Mouse (Mus musculus) liver, embryonic 11.5 days (tissue): ENCODE results near the gene Trib3. TPM values are rescaled to one million over a fixed set of nuclear protein-coding genes. Genes with fewer than 3 reads are reported as not detected.

ENCODE experiments used
- ATAC-seq: fragments of 200-750 bp; cut with Nextera tagmentation; replicated peaks from 2 replicates; pipeline ENCODE4 v1.8.0; 2017; ENCODE audit warnings: moderate number of reproducible peaks, mild to moderate bottlenecking, moderate TSS enrichment, moderate library complexity; ENCODE audit not compliant: low FRiP score
- DNase-seq: peaks from one replicate; pipeline ENCODE4 v3.0.0-alpha.2; 2017; ENCODE audit warnings: low spot score
- H3K27ac ChIP-seq: fragments of 300-500 bp; sonication (generic); 2 replicates; pipeline ENCODE4 v1.5.1; 2014; ENCODE audit warnings: mild to moderate bottlenecking, low read depth, low read length, control low read depth
- H3K27me3 ChIP-seq: fragments of 300-500 bp; sonication (generic); replicated peaks from 2 replicates; pipeline ENCODE4 v1.6.1; 2014; ENCODE audit warnings: low read length, mixed read lengths; ENCODE audit not compliant: control insufficient read depth, insufficient read depth
- H3K36me3 ChIP-seq: fragments of 300-500 bp; sonication (generic); 2 replicates; pipeline ENCODE4 v1.6.1; 2014; ENCODE audit warnings: mild to moderate bottlenecking, low read length, moderate library complexity, mixed read lengths; ENCODE audit not compliant: control insufficient read depth, insufficient read depth
- H3K4me1 ChIP-seq: fragments of 300-500 bp; sonication (generic); replicated peaks from 2 replicates; pipeline ENCODE4 v1.6.1; 2014; ENCODE audit warnings: low read length, mixed read lengths; ENCODE audit not compliant: control insufficient read depth, insufficient read depth
- H3K4me2 ChIP-seq: fragments of 300-500 bp; sonication (generic); 2 replicates; pipeline ENCODE4 v1.6.1; 2014; ENCODE audit warnings: mild to moderate bottlenecking, control low read depth, moderate library complexity
- H3K4me3 ChIP-seq: fragments of 300-500 bp; sonication (generic); 2 replicates; pipeline ENCODE4 v1.5.1; 2014; ENCODE audit warnings: low read depth, low read length, control low read depth
- H3K9ac ChIP-seq: fragments of 300-500 bp; sonication (generic); 2 replicates; pipeline ENCODE4 v1.6.1; 2014; ENCODE audit warnings: low read depth, low read length, control low read depth
- H3K9me3 ChIP-seq: fragments of 300-500 bp; sonication (generic); 2 replicates; pipeline ENCODE4 v1.6.1; 2016; ENCODE audit warnings: low read length, inconsistent platforms, mixed read lengths; ENCODE audit not compliant: control insufficient read depth
- whole genome bisulfite sequencing: fragments of 180-500 bp; shearing (Covaris S2); extraction: QIAGEN DNeasy Blood & Tissue Kit; methylation state at CpG from one replicate; pipeline ENCODE4 v1.1.7; 2014; 5-methylcytosine and 5-hydroxymethylcytosine counted together
- polyA plus RNA-seq: library from polyadenylated mRNA; unstranded; fragments of >200 nt; fragmentation: Nextera tagmentation; extraction: Ambion mirVana; gene quantifications from 2 replicates; pipeline ENCODE4 v1.2.1, GENCODE M21; 2014

Gene Trib3
- polyA plus RNA-seq, 1 experiment from 2014 or later, result 18.1 TPM

DNA sequence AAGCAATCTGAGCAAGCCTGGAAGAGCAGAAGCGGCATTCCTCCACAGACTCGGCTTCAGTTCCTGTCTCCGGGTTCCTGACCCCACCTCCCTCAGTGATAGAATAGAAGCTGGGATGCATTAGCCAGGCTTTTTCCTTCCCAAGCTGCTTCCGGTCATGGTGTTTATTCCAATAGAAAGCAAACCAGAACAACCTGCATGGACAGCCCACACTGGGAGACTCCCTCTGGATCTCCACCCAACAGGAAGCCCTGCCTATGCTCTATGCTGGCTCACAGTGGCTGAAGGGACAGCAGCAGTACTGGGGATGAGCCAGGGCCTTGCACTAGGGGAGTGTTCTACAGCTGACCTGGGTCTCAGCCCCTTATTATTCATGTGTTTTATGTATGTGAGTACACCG lies 15.9 kb downstream of the Trib3 start:
- H3K4me3 ChIP-seq, result no peak overlapping the region
- H3K36me3 ChIP-seq, result peaks cover 27% of the 10 kb centered on the region
- H3K4me1 ChIP-seq, result peaks cover 15% of the 10 kb centered on the region; the same call in 1 of the 2 replicates
- H3K9ac ChIP-seq, result no peak overlapping the region
- no peaks in the 10 kb centered on the region for H3K9me3 ChIP-seq
- ATAC-seq (no peak), DNase-seq (no peak)
- no peaks in the 10 kb centered on the region for H3K27me3 ChIP-seq
- WGBS, result 79% methylated on average over 5 of the region's 5 CpGs
- no peak overlapping the region for H3K4me2 ChIP-seq
- no peak overlapping the region for H3K27ac ChIP-seq

DNA sequence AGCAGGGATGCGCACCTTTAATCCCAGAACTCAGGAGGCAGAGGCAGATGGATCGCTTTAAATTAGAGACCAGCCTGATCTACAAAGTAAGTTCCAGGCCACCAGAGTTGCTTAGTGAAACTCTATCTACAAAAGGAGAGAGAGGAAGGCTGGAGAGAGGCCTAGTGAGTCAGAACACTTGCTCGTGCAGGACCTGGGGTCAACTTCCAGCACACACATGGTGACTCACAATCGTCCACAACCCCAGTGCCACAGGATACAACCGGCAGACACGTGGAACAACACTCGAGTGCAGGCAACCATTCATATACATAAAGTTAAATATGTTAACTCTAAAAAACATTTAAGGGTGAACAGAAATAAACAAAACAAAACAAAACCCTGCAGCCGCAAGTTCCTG lies 17.2 kb downstream of the Trib3 start:
- H3K4me1 ChIP-seq, result peaks cover 15% of the 10 kb centered on the region; the same call in 1 of the 2 replicates
- no peak for DNase-seq
- no peak overlapping the region for H3K9ac ChIP-seq
- H3K27ac ChIP-seq, result no peak overlapping the region
- peaks cover 38% of the 10 kb centered on the region for H3K36me3 ChIP-seq
- no peak for ATAC-seq
- H3K27me3 ChIP-seq, result no peaks in the 10 kb centered on the region
- H3K4me3 ChIP-seq, result no peak overlapping the region
- WGBS, result 92% methylated on average over 8 of the region's 8 CpGs
- H3K9me3 ChIP-seq, result no peaks in the 10 kb centered on the region
- no peak overlapping the region for H3K4me2 ChIP-seq

DNA sequence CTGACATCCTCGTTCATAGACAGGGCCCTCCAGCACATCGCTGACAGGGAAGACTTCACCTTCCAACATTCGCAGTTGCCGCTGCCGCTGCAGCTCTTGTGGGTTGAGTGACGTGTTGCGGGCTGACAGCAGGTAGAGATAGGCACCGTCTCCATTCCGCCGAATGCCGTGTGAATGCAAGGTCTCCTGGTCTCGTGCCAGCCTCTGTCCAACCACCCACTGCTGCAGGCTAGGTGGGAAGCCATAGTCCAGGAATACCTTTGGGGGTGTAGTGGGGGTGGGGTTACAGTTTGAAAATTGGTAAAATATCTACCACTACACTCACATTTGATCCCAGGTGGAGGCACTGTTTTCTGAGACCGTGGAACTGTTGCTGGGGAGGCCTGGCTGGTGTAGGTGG lies 17.7 kb downstream of the Trib3 start:
- Histone ChIP-seq H3K36me3 (peaks cover 42% of the 10 kb centered on the region), H3K9me3 (no peaks in the 10 kb centered on the region), H3K27me3 (no peaks in the 10 kb centered on the region), H3K27ac (no peak overlapping the region), H3K4me1 (peaks cover 11% of the 10 kb centered on the region; the same call in 1 of the 2 replicates), H3K4me3 (no peak overlapping the region), H3K9ac (no peak overlapping the region), H3K4me2 (no peak overlapping the region)
- 90% methylated on average over 13 of the region's 13 CpGs for WGBS
- DNase-seq (no peak), ATAC-seq (no peak)

- no peak overlapping the region for H3K4me2 ChIP-seq
- ATAC-seq (no peak), DNase-seq (no peak)
- no peaks in the 10 kb centered on the region for H3K9me3 ChIP-seq
- H3K36me3 ChIP-seq, result peaks cover 44% of the 10 kb centered on the region
- H3K27ac ChIP-seq, result no peak overlapping the region
- WGBS, result 86% methylated on average over 3 of the region's 3 CpGs
- 0 out of 2 replicates have a peak, but pooled peaks cover 3% of the 10 kb centered on the region for H3K4me1 ChIP-seq
- H3K9ac ChIP-seq, result no peak overlapping the region
- no peaks in the 10 kb centered on the region for H3K27me3 ChIP-seq
- H3K4me3 ChIP-seq, result no peak overlapping the region
These were observed 19.0 kb downstream of the Trib3 start for GRCm38 (mm10) chr2:152324842-152325241.

GRCm38 (mm10) chr2:152323971-152324370 lies 19.9 kb downstream of the Trib3 start:
- H3K27me3 ChIP-seq, result no peaks in the 10 kb centered on the region

DNA sequence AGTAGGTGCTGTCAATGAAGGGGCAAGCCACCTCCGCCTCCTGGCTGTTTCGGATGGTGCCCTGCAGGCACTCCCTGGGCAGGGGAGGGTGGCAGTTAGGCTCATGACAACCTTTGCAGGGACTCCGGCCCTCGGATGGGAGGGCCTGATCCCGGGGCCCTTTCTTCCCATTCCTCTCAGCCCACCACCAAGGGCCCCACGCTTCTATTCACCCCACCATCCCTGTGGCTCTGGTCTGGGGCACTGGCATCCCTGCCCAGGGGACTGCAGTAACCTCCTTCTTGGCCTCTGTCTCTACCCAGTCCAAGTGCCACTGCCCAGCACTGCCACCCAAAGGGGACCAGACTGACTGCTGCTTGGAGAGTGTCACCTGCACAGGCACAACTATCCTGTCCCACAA lies 21.6 kb downstream of the Trib3 start:
- Histone ChIP-seq H3K27me3 (no peaks in the 10 kb centered on the region), H3K36me3 (peaks cover 50% of the 10 kb centered on the region), H3K27ac (no peak overlapping the region), H3K4me2 (no peak overlapping the region), H3K4me3 (no peak overlapping the region), H3K4me1 (no peaks in the 10 kb centered on the region), H3K9ac (no peak overlapping the region), H3K9me3 (no peaks in the 10 kb centered on the region)
- 98% methylated on average over 6 of the region's 6 CpGs for WGBS
- no peak for ATAC-seq
- no peak for DNase-seq

More at GRCm38 (mm10) chr2:152323971-152324370, 19.9 kb downstream of the Trib3 start:
- no peak overlapping the region for H3K9ac ChIP-seq
- H3K27ac ChIP-seq, result no peak overlapping the region
- H3K4me3 ChIP-seq, result no peak overlapping the region
- no peak overlapping the region for H3K4me2 ChIP-seq
- ATAC-seq, result no peak
- 0 out of 2 replicates have a peak, but pooled peaks cover 3% of the 10 kb centered on the region for H3K4me1 ChIP-seq
- no peak for DNase-seq
- 96% methylated on average over 14 of the region's 14 CpGs for WGBS
- peaks cover 45% of the 10 kb centered on the region for H3K36me3 ChIP-seq
- H3K9me3 ChIP-seq, result no peaks in the 10 kb centered on the region

DNA sequence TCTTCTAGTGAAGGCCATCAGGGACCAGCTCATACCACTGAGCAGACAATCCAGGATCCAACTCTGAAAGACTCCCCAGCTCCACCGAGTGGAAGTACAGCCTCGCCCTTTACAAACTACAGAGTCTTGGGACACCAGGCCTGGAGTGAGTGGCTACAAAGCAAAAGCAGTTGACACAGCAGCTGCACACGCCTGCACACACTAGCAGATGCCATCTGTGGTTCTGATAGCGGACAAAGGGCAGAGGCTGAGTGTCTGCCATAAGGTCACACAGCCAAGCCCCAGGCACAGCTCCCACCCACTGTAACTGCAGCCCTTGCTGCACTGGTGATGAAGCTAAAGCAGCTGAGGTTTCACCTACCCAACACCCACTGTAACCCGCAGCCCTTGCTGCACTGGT lies 22.3 kb downstream of the Trib3 start:
- DNase-seq (no peak), ATAC-seq (no peak)
- Histone ChIP-seq H3K27me3 (no peaks in the 10 kb centered on the region), H3K9me3 (no peaks in the 10 kb centered on the region), H3K36me3 (peaks cover 53% of the 10 kb centered on the region), H3K9ac (no peak overlapping the region), H3K27ac (no peak overlapping the region), H3K4me3 (no peak overlapping the region), H3K4me1 (no peaks in the 10 kb centered on the region), H3K4me2 (no peak overlapping the region)
- WGBS, result 80% methylated on average over 5 of the region's 5 CpGs

- Histone ChIP-seq H3K4me1 (no peaks in the 10 kb centered on the region), H3K9me3 (no peaks in the 10 kb centered on the region), H3K4me3 (no peak overlapping the region), H3K4me2 (no peak overlapping the region), H3K9ac (no peak overlapping the region), H3K27me3 (no peaks in the 10 kb centered on the region), H3K36me3 (peaks cover 44% of the 10 kb centered on the region), H3K27ac (no peak overlapping the region)
- DNase-seq, result no peak
- no peak for ATAC-seq
- WGBS, result 83% methylated on average over 6 of the region's 6 CpGs
These were observed 26.8 kb downstream of the Trib3 start for GRCm38 (mm10) chr2:152317054-152317453.

GRCm38 (mm10) chr2:152313926-152314325 lies 29.9 kb downstream of the Trib3 start:
- no peak for DNase-seq
- no peak overlapping the region for H3K4me3 ChIP-seq
- H3K4me1 ChIP-seq, result no peaks in the 10 kb centered on the region
- H3K27me3 ChIP-seq, result no peaks in the 10 kb centered on the region
- peaks cover 47% of the 10 kb centered on the region for H3K36me3 ChIP-seq
- no peak overlapping the region for H3K9ac ChIP-seq
- H3K4me2 ChIP-seq, result no peak overlapping the region
- H3K9me3 ChIP-seq, result no peaks in the 10 kb centered on the region
- 90% methylated on average over 6 of the region's 6 CpGs for WGBS
- H3K27ac ChIP-seq, result no peak overlapping the region
- ATAC-seq, result no peak
